In genomic region chr8:120489142-120489754, GRCm38 (mm10) we compare ENCODE assay signal across 8 mouse cellular contexts.
A peak's percentile ranks its signal among the peaks of the same experiment; 100 is the strongest.
DNase-seq lines count a peak whose midpoint lies in the region; ATAC-seq lines count a peak whose summit lies in the region.

No protein-coding gene starts in this region.

- peaks cover 92% of the 10 kb centered on the region for H3K4me1 ChIP-seq in embryonic facial prominence, embryonic 13.5 days

- no peaks in the 10 kb centered on the region for H3K9me3 ChIP-seq in embryonic facial prominence, embryonic 13.5 days

- WGBS in embryonic facial prominence, embryonic 13.5 days: under 1% methylated on average over 73 of the region's 73 CpGs

- peaks cover 43% of the 10 kb centered on the region for H3K27me3 ChIP-seq in embryonic facial prominence, embryonic 13.5 days

- peak overlapping the region; percentile 69 for H3K4me3 ChIP-seq in embryonic facial prominence, embryonic 13.5 days

- H3K4me2 ChIP-seq in embryonic facial prominence, embryonic 13.5 days: peak overlapping the region; percentile 91

- H3K27ac ChIP-seq in embryonic facial prominence, embryonic 13.5 days: peak overlapping the region; percentile 34; the same call in 1 of the 2 replicates

- ATAC-seq in embryonic facial prominence, embryonic 13.5 days (ENCODE audit: insufficient number of reproducible peaks, insufficient read depth, low FRiP score, low TSS enrichment, low read depth): no peak
- ATAC-seq in megakaryocyte, adult 5-6 weeks (ENCODE audit: poor library complexity, severe bottlenecking): peak; percentile 39

- H3K36me3 ChIP-seq in embryonic facial prominence, embryonic 13.5 days: no peaks in the 10 kb centered on the region

- H3K9ac ChIP-seq in embryonic facial prominence, embryonic 13.5 days: peak overlapping the region; percentile 80

- intact Hi-C loops in heart, postnatal 14 days (cut with DNase I): loop anchor here (5.0 kb wide), 1 partner anchor 72 kb away; no protein-coding TSS in a partner anchor

- DNase-seq in B cell, adult 2 months: peak; percentile 93
- DNase-seq in MN1 (ENCODE audit: low spot score): peak; percentile 60
- peak; percentile 67 to 74 for DNase-seq in heart, postnatal 14 days
- peak; percentile 62 to 84 for DNase-seq in kidney, postnatal 36 days
- peak; percentile 87 to 88 for DNase-seq in spleen, adult 18-20 months
- DNase-seq in yolk sac, embryonic 10.5 days (ENCODE audit: low spot score): no peak
